Mouse (Mus musculus): ENCODE measurements at regions not wholly inside any gene's neighbourhood (a gene's known extent, or its start where the extent isn't known, plus 50 kb on each side); places are given as distances from the start of the nearest gene placed in this dataset.
"Not testable (repeated sequence)": the region's sequence is repeated elsewhere in the genome, so short reads cannot be mapped to it uniquely, and the experiment has no call there.

- H3K9ac ChIP-seq (ENCODE audit: insufficient read depth, low read depth, low read length, poor library complexity, severe bottlenecking) = no peak overlapping the region
- no peaks in the 10 kb centered on the region for H3K9me3 ChIP-seq (ENCODE audit: control insufficient read depth, insufficient read depth, low read depth, low read length)
- no peaks in the 10 kb centered on the region for H3K36me3 ChIP-seq (ENCODE audit: control insufficient read depth, insufficient read depth, low read length, poor library complexity, severe bottlenecking)
- H3K27ac ChIP-seq (ENCODE audit: insufficient read depth, low read depth, low read length, poor library complexity, severe bottlenecking) = no peak overlapping the region
- no peak for DNase-seq (ENCODE audit: low read depth, low spot score)
- in situ Hi-C loops (cut with MboI; ENCODE audit: low sequenced_read_pairs in 2 of 2, unreplicated experiment in 2 of 2) = no loop called here
- TF ChIP-seq ZC3H11A (IDR thresholded peaks at IDR 0.05; ENCODE audit: borderline replicate concordance, low read depth, low read length) (no peak), CHD2 (IDR thresholded peaks at IDR 0.05; ENCODE audit: low read depth, low read length) (no peak), HCFC1 (IDR thresholded peaks at IDR 0.05; ENCODE audit: borderline replicate concordance, insufficient read depth, low read length) (no peak), ZNF384 (IDR thresholded peaks at IDR 0.05; ENCODE audit: low read depth, low read length) (no peak), MAFK (IDR thresholded peaks at IDR 0.05; ENCODE audit: insufficient read depth, low read depth, low read length) (no peak)
- H3K4me3 ChIP-seq (ENCODE audit: insufficient read depth in 1 of 2, low read depth in 1 of 2, low read length in 2 of 2, poor library complexity in 1 of 2, severe bottlenecking in 1 of 2) = no peak overlapping the region
- no peaks in the 10 kb centered on the region for H3K4me1 ChIP-seq (ENCODE audit: control insufficient read depth in 2 of 2, insufficient read depth in 2 of 2, low read length in 2 of 2, poor library complexity in 1 of 2)
These were observed 94.9 kb upstream of the Ccdc122 start for GRCm38 (mm10) chr14:76941474-76942212.

GRCm38 (mm10) chr14:76940507-76940906, 96.1 kb upstream of the Ccdc122 start:
- TF ChIP-seq ZNF384 (IDR thresholded peaks at IDR 0.05; ENCODE audit: low read depth, low read length) (no peak), HCFC1 (IDR thresholded peaks at IDR 0.05; ENCODE audit: borderline replicate concordance, insufficient read depth, low read length) (no peak), CHD2 (IDR thresholded peaks at IDR 0.05; ENCODE audit: low read depth, low read length) (no peak), ZC3H11A (IDR thresholded peaks at IDR 0.05; ENCODE audit: borderline replicate concordance, low read depth, low read length) (no peak), MAFK (IDR thresholded peaks at IDR 0.05; ENCODE audit: insufficient read depth, low read depth, low read length) (no peak)
- in situ Hi-C loops (cut with MboI; ENCODE audit: low sequenced_read_pairs in 2 of 2, unreplicated experiment in 2 of 2) = no loop called here

GRCm38 (mm10) chr14:76936671-76937070, 99.9 kb upstream of the Ccdc122 start:
- Histone ChIP-seq H3K4me3 (ENCODE audit: insufficient read depth in 1 of 2, low read depth in 1 of 2, low read length in 2 of 2, poor library complexity in 1 of 2, severe bottlenecking in 1 of 2) (no peak overlapping the region), H3K36me3 (ENCODE audit: control insufficient read depth, insufficient read depth, low read length, poor library complexity, severe bottlenecking) (no peaks in the 10 kb centered on the region), H3K9me3 (ENCODE audit: control insufficient read depth, insufficient read depth, low read depth, low read length) (no peaks in the 10 kb centered on the region), H3K27ac (ENCODE audit: insufficient read depth, low read depth, low read length, poor library complexity, severe bottlenecking) (no peak overlapping the region), H3K4me1 (ENCODE audit: control insufficient read depth in 2 of 2, insufficient read depth in 2 of 2, low read length in 2 of 2, poor library complexity in 1 of 2) (no peaks in the 10 kb centered on the region), H3K9ac (ENCODE audit: insufficient read depth, low read depth, low read length, poor library complexity, severe bottlenecking) (no peak overlapping the region)
- in situ Hi-C loops (cut with MboI; ENCODE audit: low sequenced_read_pairs in 2 of 2, unreplicated experiment in 2 of 2) = no loop called here
- TF ChIP-seq MAFK (IDR thresholded peaks at IDR 0.05; ENCODE audit: insufficient read depth, low read depth, low read length) (no peak), ZNF384 (IDR thresholded peaks at IDR 0.05; ENCODE audit: low read depth, low read length) (no peak), CHD2 (IDR thresholded peaks at IDR 0.05; ENCODE audit: low read depth, low read length) (no peak), HCFC1 (IDR thresholded peaks at IDR 0.05; ENCODE audit: borderline replicate concordance, insufficient read depth, low read length) (no peak), ZC3H11A (IDR thresholded peaks at IDR 0.05; ENCODE audit: borderline replicate concordance, low read depth, low read length) (no peak)
- no peak for DNase-seq (ENCODE audit: low read depth, low spot score)

More at GRCm38 (mm10) chr14:76940507-76940906, 96.1 kb upstream of the Ccdc122 start:
- Histone ChIP-seq H3K4me1 (ENCODE audit: control insufficient read depth in 2 of 2, insufficient read depth in 2 of 2, low read length in 2 of 2, poor library complexity in 1 of 2) (no peaks in the 10 kb centered on the region), H3K4me3 (ENCODE audit: insufficient read depth in 1 of 2, low read depth in 1 of 2, low read length in 2 of 2, poor library complexity in 1 of 2, severe bottlenecking in 1 of 2) (no peak overlapping the region), H3K27ac (ENCODE audit: insufficient read depth, low read depth, low read length, poor library complexity, severe bottlenecking) (no peak overlapping the region), H3K36me3 (ENCODE audit: control insufficient read depth, insufficient read depth, low read length, poor library complexity, severe bottlenecking) (no peaks in the 10 kb centered on the region), H3K9ac (ENCODE audit: insufficient read depth, low read depth, low read length, poor library complexity, severe bottlenecking) (no peak overlapping the region), H3K9me3 (ENCODE audit: control insufficient read depth, insufficient read depth, low read depth, low read length) (no peaks in the 10 kb centered on the region)
- no peak for DNase-seq (ENCODE audit: low read depth, low spot score)

GRCm38 (mm10) chr14:76936051-76936450, 100.5 kb upstream of the Ccdc122 start:
- H3K4me3 ChIP-seq (ENCODE audit: insufficient read depth in 1 of 2, low read depth in 1 of 2, low read length in 2 of 2, poor library complexity in 1 of 2, severe bottlenecking in 1 of 2); H3K27ac ChIP-seq (ENCODE audit: insufficient read depth, low read depth, low read length, poor library complexity, severe bottlenecking); H3K36me3 ChIP-seq (ENCODE audit: control insufficient read depth, insufficient read depth, low read length, poor library complexity, severe bottlenecking); H3K4me1 ChIP-seq (ENCODE audit: control insufficient read depth in 2 of 2, insufficient read depth in 2 of 2, low read length in 2 of 2, poor library complexity in 1 of 2); in situ Hi-C loops (cut with MboI; ENCODE audit: low sequenced_read_pairs in 2 of 2, unreplicated experiment in 2 of 2); DNase-seq (ENCODE audit: low read depth, low spot score); H3K9ac ChIP-seq (ENCODE audit: insufficient read depth, low read depth, low read length, poor library complexity, severe bottlenecking); H3K9me3 ChIP-seq (ENCODE audit: control insufficient read depth, insufficient read depth, low read depth, low read length): not testable (repeated sequence)

DNA sequence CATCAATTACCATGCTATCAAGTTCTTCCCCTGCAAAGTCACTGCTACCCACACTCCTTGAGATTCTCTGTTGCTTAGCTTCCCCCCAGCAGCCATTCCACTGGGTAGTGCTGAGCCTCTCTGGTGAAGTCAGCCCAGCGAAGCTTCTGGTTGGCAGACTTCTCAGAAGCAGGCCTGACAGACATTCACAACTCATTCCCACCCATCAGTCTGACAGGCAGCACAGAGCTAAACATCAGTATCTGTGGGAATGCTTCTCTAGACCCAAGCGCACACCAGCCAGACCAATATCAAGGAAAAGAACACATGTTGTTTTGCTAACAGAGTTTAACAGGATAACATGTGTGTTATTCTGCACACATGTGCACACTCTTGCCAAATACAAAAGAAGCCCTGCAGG, 101.1 kb upstream of the Ccdc122 start:
- Histone ChIP-seq H3K27ac (ENCODE audit: insufficient read depth, low read depth, low read length, poor library complexity, severe bottlenecking) (no peak overlapping the region), H3K9ac (ENCODE audit: insufficient read depth, low read depth, low read length, poor library complexity, severe bottlenecking) (no peak overlapping the region), H3K4me1 (ENCODE audit: control insufficient read depth in 2 of 2, insufficient read depth in 2 of 2, low read length in 2 of 2, poor library complexity in 1 of 2) (no peaks in the 10 kb centered on the region), H3K4me3 (ENCODE audit: insufficient read depth in 1 of 2, low read depth in 1 of 2, low read length in 2 of 2, poor library complexity in 1 of 2, severe bottlenecking in 1 of 2) (no peak overlapping the region), H3K36me3 (ENCODE audit: control insufficient read depth, insufficient read depth, low read length, poor library complexity, severe bottlenecking) (no peaks in the 10 kb centered on the region), H3K9me3 (ENCODE audit: control insufficient read depth, insufficient read depth, low read depth, low read length) (no peaks in the 10 kb centered on the region)
- in situ Hi-C loops (cut with MboI; ENCODE audit: low sequenced_read_pairs in 2 of 2, unreplicated experiment in 2 of 2) = no loop called here
- no peak for TF ChIP-seq MAFK (IDR thresholded peaks at IDR 0.05; ENCODE audit: insufficient read depth, low read depth, low read length)
- no peak for DNase-seq (ENCODE audit: low read depth, low spot score)
